Mouse (Mus musculus): ENCODE results near the gene Rhbdl3.
"Not testable (repeated sequence)": the region's sequence is repeated elsewhere in the genome, so short reads cannot be mapped to it uniquely, and the experiment has no call there.

GRCm38 (mm10) chr11:80379184-80379583 is 78.5 kb downstream of the Rhbdl3 start:
- TF ChIP-seq EP300 (IDR thresholded peaks at IDR 0.05; ENCODE audit: low read length); MXI1 (IDR thresholded peaks at IDR 0.05; ENCODE audit: low read depth, low read length); POLR2A (IDR thresholded peaks at IDR 0.05; ENCODE audit: low read depth, low read length); ZKSCAN1 (IDR thresholded peaks at IDR 0.05; ENCODE audit: borderline replicate concordance, low read depth, low read length); CTCF (conservative IDR thresholded peaks at IDR 0.05 in 1 of 2, IDR thresholded peaks at IDR 0.05 in 1 of 2; ENCODE audit: low read depth in 2 of 2, low read length in 2 of 2); USF2 (conservative IDR thresholded peaks at IDR 0.05; ENCODE audit: low read depth, low read length); ELF1 (IDR thresholded peaks at IDR 0.05; ENCODE audit: low read depth, low read length): not testable (repeated sequence)

Measured in CH12.LX (cell line).